Mouse (Mus musculus) cerebellum, adult 9-10 months (tissue): ENCODE measurements at regions not wholly inside any gene's neighbourhood (a gene's known extent, or its start where the extent isn't known, plus 50 kb on each side); places are given as distances from the start of the nearest gene placed in this dataset.

Source experiments
- DNase-seq: peaks from one replicate; pipeline ENCODE4 v3.0.0; 2022

- no peak for DNase-seq
Measured at GRCm38 (mm10) chr13:44252496-44252895, 467.9 kb downstream of the Cd83 start.

GRCm38 (mm10) chr13:44258422-44258821 is 470.9 kb upstream of the Jarid2 start:
- DNase-seq = no peak

- DNase-seq = no peak
Measured at GRCm38 (mm10) chr13:44260039-44260438, 469.2 kb upstream of the Jarid2 start.

- no peak for DNase-seq
Measured at GRCm38 (mm10) chr13:44260637-44261333, 468.5 kb upstream of the Jarid2 start.

GRCm38 (mm10) chr13:44272746-44273524 is 456.3 kb upstream of the Jarid2 start:
- DNase-seq = no peak

GRCm38 (mm10) chr13:44277952-44278351 is 451.3 kb upstream of the Jarid2 start:
- no peak for DNase-seq

- no peak for DNase-seq
Measured at GRCm38 (mm10) chr13:44279036-44279435, 450.2 kb upstream of the Jarid2 start.

GRCm38 (mm10) chr13:44280296-44280695 is 449.0 kb upstream of the Jarid2 start:
- no peak for DNase-seq

GRCm38 (mm10) chr13:44281796-44282195 is 447.5 kb upstream of the Jarid2 start:
- DNase-seq = no peak

GRCm38 (mm10) chr13:44282306-44282705 is 447.0 kb upstream of the Jarid2 start:
- no peak for DNase-seq

GRCm38 (mm10) chr13:44282731-44283571 is 446.3 kb upstream of the Jarid2 start:
- DNase-seq = no peak

GRCm38 (mm10) chr13:44285881-44286280 is 443.4 kb upstream of the Jarid2 start:
- DNase-seq = no peak

GRCm38 (mm10) chr13:44290199-44290598 is 439.1 kb upstream of the Jarid2 start:
- DNase-seq = no peak

- no peak for DNase-seq
Measured at GRCm38 (mm10) chr13:44292476-44293056, 436.7 kb upstream of the Jarid2 start.

GRCm38 (mm10) chr13:44293736-44294416 is 435.4 kb upstream of the Jarid2 start:
- DNase-seq = peak; percentile 86

- DNase-seq = no peak
Measured at GRCm38 (mm10) chr13:44295621-44296020, 433.7 kb upstream of the Jarid2 start.

GRCm38 (mm10) chr13:44300611-44301010 is 428.7 kb upstream of the Jarid2 start:
- peak; percentile 97 for DNase-seq

- DNase-seq = peak; percentile 57
Measured at GRCm38 (mm10) chr13:44301215-44301614, 428.1 kb upstream of the Jarid2 start.

GRCm38 (mm10) chr13:44301936-44302335 is 427.3 kb upstream of the Jarid2 start:
- DNase-seq = peak; percentile 81

- DNase-seq = peak; percentile 60
Measured at GRCm38 (mm10) chr13:44305134-44305991, 423.9 kb upstream of the Jarid2 start.
